Mouse (Mus musculus): ENCODE measurements around the gene Agk. TPM values are rescaled to one million over a fixed set of nuclear protein-coding genes. Genes with fewer than 3 reads are reported as not detected.

Agk gene
- polyA plus RNA-seq, 1 experiment: not detected

DNA sequence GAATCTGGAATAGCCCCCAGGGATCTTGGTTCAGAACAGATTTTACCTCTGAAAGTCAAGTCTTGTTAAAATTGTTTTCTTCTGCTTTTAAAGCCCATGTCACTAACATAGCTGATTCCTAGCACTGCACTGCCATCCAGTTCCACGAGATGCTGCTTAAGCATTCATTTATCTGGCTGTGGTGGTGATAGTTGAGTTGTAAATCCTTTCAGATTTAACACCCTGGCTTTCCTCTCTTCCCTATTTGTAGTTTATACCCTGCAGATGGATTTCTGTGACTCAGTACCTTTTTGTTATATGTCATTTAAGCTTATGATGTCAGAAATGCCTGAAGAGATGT, 22.8 kb downstream of the Agk start:
- H3K4me1 ChIP-seq (ENCODE audit: control insufficient read depth, insufficient read depth, low read length): no peaks in the 10 kb centered on the region
- WGBS: 50% methylated on average over 1 of the region's 1 CpGs
- H3K4me3 ChIP-seq (ENCODE audit: insufficient read depth, low read depth, low read length): no peak overlapping the region
- TF ChIP-seq POLR2A (IDR thresholded peaks at IDR 0.05; ENCODE audit: insufficient read depth, low read depth, low read length) (no peak), CTCF (IDR thresholded peaks at IDR 0.05; ENCODE audit: insufficient read depth, low read depth, low read length) (no peak)
- no peak overlapping the region for H3K27ac ChIP-seq (ENCODE audit: insufficient read depth, low read depth, low read length)

DNA sequence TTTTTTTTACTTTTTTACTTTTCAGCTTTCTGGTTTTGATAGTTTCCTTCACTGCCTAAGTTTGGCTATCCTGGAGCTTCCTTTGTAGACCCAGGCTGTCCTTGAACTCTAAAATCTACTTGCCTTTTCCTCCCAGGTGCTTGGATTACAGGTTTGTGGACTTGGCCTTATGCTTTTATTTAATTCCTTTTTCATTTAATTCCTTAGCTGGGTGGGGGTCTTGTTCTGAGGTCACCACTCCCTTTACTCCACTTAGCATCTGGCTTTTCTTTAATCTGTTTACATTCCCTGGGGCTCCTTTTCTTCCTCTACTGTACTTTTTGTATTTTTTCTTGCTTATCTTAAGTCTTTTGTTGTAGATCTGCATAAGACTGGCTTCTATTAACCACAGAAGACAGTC, 25.1 kb downstream of the Agk start:
- H3K4me3 ChIP-seq (ENCODE audit: insufficient read depth, low read depth, low read length): no peak overlapping the region
- H3K4me1 ChIP-seq (ENCODE audit: control insufficient read depth, insufficient read depth, low read length): no peaks in the 10 kb centered on the region
- TF ChIP-seq CTCF (IDR thresholded peaks at IDR 0.05; ENCODE audit: insufficient read depth, low read depth, low read length): no peak
- TF ChIP-seq POLR2A (IDR thresholded peaks at IDR 0.05; ENCODE audit: insufficient read depth, low read depth, low read length): no peak
- no peak overlapping the region for H3K27ac ChIP-seq (ENCODE audit: insufficient read depth, low read depth, low read length)

DNA sequence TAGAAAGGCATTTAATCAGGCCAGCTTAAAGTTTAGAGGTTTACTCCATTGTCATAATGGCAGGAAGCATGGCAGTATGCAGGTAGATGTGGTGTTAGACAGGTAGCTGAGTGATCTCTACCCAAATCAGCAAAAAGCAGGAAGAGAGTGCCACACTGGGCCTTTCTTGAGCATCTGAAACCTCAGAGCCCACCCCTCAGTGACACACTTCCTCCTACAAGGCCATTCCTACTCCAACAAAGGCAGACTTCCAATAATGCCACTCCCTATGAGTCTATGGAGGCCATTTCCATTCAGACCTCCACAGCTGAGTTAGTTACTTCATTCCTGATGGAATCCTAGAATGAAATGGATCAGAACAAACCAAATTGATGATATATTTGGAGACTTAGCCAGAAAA, 25.9 kb downstream of the Agk start:
- Histone ChIP-seq H3K4me1 (ENCODE audit: control insufficient read depth, insufficient read depth, low read length) (no peaks in the 10 kb centered on the region), H3K4me3 (ENCODE audit: insufficient read depth, low read depth, low read length) (no peak overlapping the region), H3K27ac (ENCODE audit: insufficient read depth, low read depth, low read length) (no peak overlapping the region)
- TF ChIP-seq CTCF (IDR thresholded peaks at IDR 0.05; ENCODE audit: insufficient read depth, low read depth, low read length) (no peak), POLR2A (IDR thresholded peaks at IDR 0.05; ENCODE audit: insufficient read depth, low read depth, low read length) (no peak)

DNA sequence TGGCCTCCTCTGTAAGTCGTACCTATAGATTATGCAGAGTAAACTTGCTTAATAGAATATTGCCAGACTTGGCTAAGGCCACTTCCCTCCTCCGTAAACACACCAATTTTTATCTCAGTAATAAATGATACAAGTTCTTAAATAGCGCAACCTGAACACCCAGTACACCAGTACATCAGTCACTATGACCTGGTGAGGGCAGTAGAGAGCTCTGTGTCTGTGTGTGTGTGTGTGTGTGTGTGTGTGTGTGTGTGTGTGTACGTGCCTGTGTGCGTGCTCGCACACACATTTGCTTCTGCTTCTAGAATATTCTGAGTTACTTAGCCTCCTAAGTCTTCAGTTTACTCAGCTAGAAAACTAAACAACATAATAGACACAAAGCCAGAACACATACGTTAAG, 28.4 kb downstream of the Agk start:
- TF ChIP-seq POLR2A (IDR thresholded peaks at IDR 0.05; ENCODE audit: insufficient read depth, low read depth, low read length) (no peak), CTCF (IDR thresholded peaks at IDR 0.05; ENCODE audit: insufficient read depth, low read depth, low read length) (no peak)
- Histone ChIP-seq H3K4me1 (ENCODE audit: control insufficient read depth, insufficient read depth, low read length) (no peaks in the 10 kb centered on the region), H3K27ac (ENCODE audit: insufficient read depth, low read depth, low read length) (no peak overlapping the region), H3K4me3 (ENCODE audit: insufficient read depth, low read depth, low read length) (no peak overlapping the region)
- 87% methylated on average over 7 of the region's 7 CpGs for WGBS

DNA sequence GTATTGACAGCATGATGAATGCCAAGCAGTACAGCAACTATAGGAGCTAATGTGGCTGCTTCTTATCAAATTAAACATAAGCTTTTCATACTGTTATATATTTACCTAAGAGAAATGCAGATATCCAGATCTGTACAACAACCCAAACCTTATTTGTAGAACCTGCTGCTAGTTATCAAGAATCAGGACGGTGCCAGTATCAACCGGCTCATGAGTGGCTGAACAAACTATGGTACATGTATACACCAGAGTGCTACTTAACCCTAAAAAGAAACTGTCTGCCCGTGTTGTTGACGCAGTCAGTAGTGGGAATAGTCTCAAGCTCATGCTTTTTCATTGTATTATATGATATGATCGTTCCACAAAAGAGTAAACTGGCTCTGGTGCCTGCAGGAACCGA, 46.1 kb downstream of the Agk start:
- H3K27ac ChIP-seq (ENCODE audit: insufficient read depth, low read depth, low read length): no peak overlapping the region
- H3K4me3 ChIP-seq (ENCODE audit: insufficient read depth, low read depth, low read length): no peak overlapping the region
- no peaks in the 10 kb centered on the region for H3K4me1 ChIP-seq (ENCODE audit: control insufficient read depth, insufficient read depth, low read length)
- 97% methylated on average over 6 of the region's 6 CpGs for WGBS
- TF ChIP-seq POLR2A (IDR thresholded peaks at IDR 0.05; ENCODE audit: insufficient read depth, low read depth, low read length): no peak

DNA sequence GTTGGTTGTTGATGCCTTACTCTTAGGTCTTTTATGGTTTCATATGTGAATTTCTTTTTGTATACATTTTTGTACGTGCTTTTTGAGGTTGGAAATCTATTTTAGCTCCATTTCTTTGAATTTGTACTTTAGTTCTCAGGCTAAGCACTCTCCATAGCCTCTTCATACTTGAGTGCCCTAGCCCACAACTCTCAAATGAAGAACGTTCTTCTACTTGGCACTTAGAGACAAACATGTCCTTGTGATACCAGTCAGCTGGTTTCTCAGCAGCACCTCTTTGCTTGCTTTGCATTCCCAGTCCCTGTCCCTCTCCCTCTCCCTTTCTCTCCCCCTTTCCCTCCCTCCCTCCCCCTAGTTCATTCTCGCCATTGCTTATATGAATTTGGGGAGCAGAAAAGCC, 55.2 kb downstream of the Agk start:
- WGBS: 90% methylated on average over 3 of the region's 3 CpGs
- no peak for TF ChIP-seq POLR2A (IDR thresholded peaks at IDR 0.05; ENCODE audit: insufficient read depth, low read depth, low read length)
- no peak overlapping the region for H3K4me3 ChIP-seq (ENCODE audit: insufficient read depth, low read depth, low read length)
- no peak overlapping the region for H3K27ac ChIP-seq (ENCODE audit: insufficient read depth, low read depth, low read length)
- no peaks in the 10 kb centered on the region for H3K4me1 ChIP-seq (ENCODE audit: control insufficient read depth, insufficient read depth, low read length)

DNA sequence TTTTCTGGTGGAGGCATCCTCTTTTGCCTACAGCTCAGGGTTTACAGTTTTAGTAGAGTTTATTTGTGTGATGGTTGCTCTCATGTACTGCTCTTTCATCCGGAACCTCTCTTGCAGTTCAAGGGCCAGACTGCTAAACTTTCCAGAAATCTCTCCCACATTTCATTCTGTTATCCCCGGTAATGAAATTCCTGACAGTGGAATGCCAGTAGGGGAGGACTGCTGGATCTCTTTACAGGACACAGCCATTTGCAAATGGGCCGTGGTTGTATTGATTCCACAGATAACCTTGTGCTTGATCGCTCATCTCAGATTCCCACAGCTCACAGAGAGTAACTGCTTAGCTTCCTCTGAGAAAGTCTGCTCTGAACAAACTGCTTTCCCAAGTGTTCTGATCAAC, 56.9 kb downstream of the Agk start:
- Histone ChIP-seq H3K27ac (ENCODE audit: insufficient read depth, low read depth, low read length) (no peak overlapping the region), H3K4me3 (ENCODE audit: insufficient read depth, low read depth, low read length) (no peak overlapping the region), H3K4me1 (ENCODE audit: control insufficient read depth, insufficient read depth, low read length) (no peaks in the 10 kb centered on the region)
- 88% methylated on average over 4 of the region's 4 CpGs for WGBS
- no peak for TF ChIP-seq POLR2A (IDR thresholded peaks at IDR 0.05; ENCODE audit: insufficient read depth, low read depth, low read length)
- TF ChIP-seq CTCF (IDR thresholded peaks at IDR 0.05; ENCODE audit: insufficient read depth, low read depth, low read length): no peak

DNA sequence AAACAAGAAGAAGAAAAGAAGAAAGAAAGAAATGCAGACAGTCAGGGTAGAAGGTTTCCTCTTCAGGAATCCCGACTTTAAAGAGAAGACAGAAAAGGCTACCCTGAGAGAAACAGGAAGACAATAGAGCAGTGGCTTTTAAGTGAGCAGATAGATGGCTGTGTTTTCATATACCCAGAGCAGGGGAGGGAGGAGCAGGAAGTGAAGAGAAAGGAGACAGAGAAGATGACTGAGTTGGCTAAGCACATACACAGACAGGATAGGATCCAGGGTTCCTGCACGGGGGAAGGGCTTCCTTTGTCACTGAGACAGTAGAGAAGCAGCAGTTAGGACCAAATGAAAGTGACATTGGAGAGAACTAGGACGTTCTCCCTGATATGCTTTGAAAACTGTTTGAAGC, 60.7 kb downstream of the Agk start:
- TF ChIP-seq CTCF (IDR thresholded peaks at IDR 0.05; ENCODE audit: insufficient read depth, low read depth, low read length): no peak
- TF ChIP-seq POLR2A (IDR thresholded peaks at IDR 0.05; ENCODE audit: insufficient read depth, low read depth, low read length): no peak
- Histone ChIP-seq H3K27ac (ENCODE audit: insufficient read depth, low read depth, low read length) (no peak overlapping the region), H3K4me1 (ENCODE audit: control insufficient read depth, insufficient read depth, low read length) (0 out of 2 replicates have a peak, but pooled peaks cover 2% of the 10 kb centered on the region), H3K4me3 (ENCODE audit: insufficient read depth, low read depth, low read length) (no peak overlapping the region)
- WGBS: 79% methylated on average over 3 of the region's 3 CpGs

DNA sequence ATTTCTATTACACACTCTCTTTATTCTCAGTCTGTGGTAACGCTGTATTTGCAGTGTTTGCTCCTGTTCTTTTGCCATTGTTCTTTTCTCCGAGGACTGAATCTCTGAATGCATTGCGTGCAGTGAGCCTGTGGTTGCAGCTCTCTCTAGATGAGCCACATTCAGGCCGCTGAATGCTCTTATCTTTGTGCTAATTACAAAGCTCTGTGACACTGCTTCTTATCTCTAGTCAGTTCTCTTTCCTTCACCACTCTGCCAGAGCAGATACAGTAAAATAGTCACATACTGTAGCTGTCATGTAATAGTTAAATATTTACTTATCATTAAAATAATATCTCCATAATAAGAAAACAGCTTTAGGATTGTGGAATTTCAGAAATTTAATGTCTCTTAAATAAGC, 63.7 kb downstream of the Agk start:
- 0 out of 2 replicates have a peak, but pooled peaks cover 2% of the 10 kb centered on the region for H3K4me1 ChIP-seq (ENCODE audit: control insufficient read depth, insufficient read depth, low read length)
- WGBS: 65% methylated on average over 4 of the region's 4 CpGs
- no peak overlapping the region; the same call in 1 of the 2 replicates for H3K27ac ChIP-seq (ENCODE audit: insufficient read depth, low read depth, low read length)
- H3K4me3 ChIP-seq (ENCODE audit: insufficient read depth, low read depth, low read length): no peak overlapping the region
- TF ChIP-seq POLR2A (IDR thresholded peaks at IDR 0.05; ENCODE audit: insufficient read depth, low read depth, low read length) (no peak), CTCF (IDR thresholded peaks at IDR 0.05; ENCODE audit: insufficient read depth, low read depth, low read length) (no peak)

DNA sequence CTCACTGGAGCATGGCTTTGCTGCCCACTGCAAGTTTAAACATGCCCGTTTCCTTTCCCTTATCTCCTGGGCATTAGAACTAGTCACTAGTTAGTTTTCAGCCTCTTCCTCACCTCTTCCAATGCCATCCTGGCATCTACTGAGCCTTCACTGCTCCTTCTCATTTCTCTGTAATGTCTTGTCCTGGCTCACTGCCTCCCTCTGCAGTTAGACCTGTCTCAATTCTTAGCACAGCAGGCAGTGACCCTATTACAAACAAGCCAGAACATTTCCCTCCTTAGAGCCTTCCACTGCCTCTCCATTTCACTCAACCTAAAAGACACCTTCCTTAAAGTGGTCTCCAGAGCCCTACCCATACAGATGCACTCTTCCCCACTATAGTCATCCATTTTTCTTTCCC, 66.0 kb downstream of the Agk start:
- TF ChIP-seq POLR2A (IDR thresholded peaks at IDR 0.05; ENCODE audit: insufficient read depth, low read depth, low read length): no peak
- no peak for TF ChIP-seq CTCF (IDR thresholded peaks at IDR 0.05; ENCODE audit: insufficient read depth, low read depth, low read length)
- WGBS: 91% methylated on average over 1 of the region's 1 CpGs
- no peak overlapping the region for H3K27ac ChIP-seq (ENCODE audit: insufficient read depth, low read depth, low read length)
- 0 out of 2 replicates have a peak, but pooled peaks cover 2% of the 10 kb centered on the region for H3K4me1 ChIP-seq (ENCODE audit: control insufficient read depth, insufficient read depth, low read length)
- H3K4me3 ChIP-seq (ENCODE audit: insufficient read depth, low read depth, low read length): no peak overlapping the region
